Mouse (Mus musculus): ENCODE results near the gene Akap2. TPM values are rescaled to one million over a fixed set of nuclear protein-coding genes. Genes with fewer than 3 reads are reported as not detected.
"Not testable (repeated sequence)": the region's sequence is repeated elsewhere in the genome, so short reads cannot be mapped to it uniquely, and the experiment has no call there.

Akap2 gene
- polyA plus RNA-seq, 1 experiment from 2014 or later: 24.6 TPM

- Histone ChIP-seq H3K27me3 (no peaks in the 10 kb centered on the region), H3K9me3 (replicated peaks) (no peaks in the 10 kb centered on the region), H3K36me3 (no peaks in the 10 kb centered on the region), H3K27ac (replicated peaks) (no peak overlapping the region), H3K4me1 (peaks cover 8% of the 10 kb centered on the region; the same call in 1 of the 2 replicates), H3K9ac (no peak overlapping the region), H3K4me2 (replicated peaks) (no peak overlapping the region), H3K4me3 (replicated peaks) (no peak overlapping the region)
- 95% methylated on average over 5 of the region's 5 CpGs for WGBS
- no peak for ATAC-seq (ENCODE audit: insufficient number of reproducible peaks, low FRiP score, low TSS enrichment, low read depth)
Observed at GRCm38 (mm10) chr4:57879137-57879536, 161.7 kb downstream of the Akap2 start.

DNA sequence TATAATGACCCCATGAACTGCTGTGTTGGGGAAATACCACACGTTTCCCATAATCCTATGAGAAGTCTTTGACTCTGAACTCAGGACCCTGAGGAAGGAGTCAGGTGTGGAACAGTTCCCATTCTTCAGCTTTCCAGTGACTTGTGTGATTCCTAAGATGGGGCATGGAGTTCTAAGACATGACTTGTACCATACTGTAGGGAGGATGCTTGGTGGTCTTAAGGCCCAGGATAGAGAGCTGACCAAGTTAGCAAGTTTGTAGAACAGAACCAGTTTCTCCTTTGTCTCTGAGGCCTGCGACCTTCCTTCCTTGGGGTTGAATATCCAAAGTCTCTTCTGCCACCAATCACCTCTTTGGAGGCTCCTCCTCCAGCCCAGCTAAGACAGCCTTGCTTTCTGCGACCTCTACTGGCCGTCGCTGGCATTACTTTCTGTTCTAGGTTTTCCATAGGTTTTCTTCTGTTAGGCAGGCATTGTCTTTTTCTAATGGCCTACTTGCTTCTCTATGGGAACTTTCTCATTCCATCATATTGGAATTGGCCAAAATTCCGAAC, 162.4 kb downstream of the Akap2 start:
- Histone ChIP-seq H3K9me3 (replicated peaks) (no peaks in the 10 kb centered on the region), H3K27ac (replicated peaks) (no peak overlapping the region), H3K9ac (no peak overlapping the region), H3K27me3 (no peaks in the 10 kb centered on the region), H3K4me2 (replicated peaks) (no peak overlapping the region), H3K36me3 (no peaks in the 10 kb centered on the region), H3K4me1 (peaks cover 12% of the 10 kb centered on the region; the same call in 1 of the 2 replicates), H3K4me3 (replicated peaks) (no peak overlapping the region)
- ATAC-seq (ENCODE audit: insufficient number of reproducible peaks, low FRiP score, low TSS enrichment, low read depth): no peak
- WGBS: 12% methylated on average over 6 of the region's 6 CpGs

DNA sequence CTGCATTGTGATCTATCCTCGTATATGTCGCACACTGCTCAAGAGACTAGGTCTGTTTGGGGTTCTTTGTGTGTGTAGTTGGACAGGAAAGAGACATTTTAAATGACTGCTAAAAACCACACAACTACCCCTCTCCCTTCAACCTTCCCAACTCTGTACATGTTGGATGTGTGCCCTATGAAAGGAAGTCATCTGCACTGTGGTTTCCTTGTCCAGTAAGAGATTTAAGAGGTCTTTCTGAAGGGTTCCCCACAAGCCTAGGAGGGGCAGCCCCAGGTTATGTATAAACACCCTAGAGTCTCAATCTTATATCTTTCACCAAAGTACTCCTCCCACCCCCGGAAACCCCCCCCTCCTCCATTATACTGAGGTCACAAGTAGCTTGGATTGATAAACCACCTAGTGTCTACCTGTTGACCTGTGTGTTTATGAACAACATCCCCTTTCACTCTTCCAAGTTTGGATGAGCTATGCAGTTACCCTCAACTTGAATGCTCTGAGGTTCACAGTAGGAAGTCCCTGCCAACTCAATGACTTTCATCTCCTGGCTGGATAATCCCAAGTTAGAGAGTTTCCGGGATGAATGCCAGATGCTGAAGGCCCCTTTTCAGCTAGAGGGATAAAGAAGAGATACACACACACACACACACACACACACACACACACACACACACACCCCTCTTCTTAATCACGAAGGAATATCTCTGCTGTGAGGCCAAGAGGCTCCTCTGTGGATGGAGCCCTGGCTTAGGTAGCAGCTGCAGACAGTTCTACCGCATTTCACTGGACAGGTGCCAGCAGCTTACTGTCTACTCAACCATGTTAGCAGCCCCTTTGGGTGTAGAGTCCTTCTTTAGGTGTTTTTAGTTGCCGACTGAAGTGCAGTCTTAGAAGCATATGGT, 166.3 kb downstream of the Akap2 start:
- H3K9me3 ChIP-seq (replicated peaks): no peaks in the 10 kb centered on the region
- WGBS: 56% methylated on average over 7 of the region's 7 CpGs

GRCm38 (mm10) chr4:57884511-57884910, 167.1 kb downstream of the Akap2 start:
- Histone ChIP-seq H3K4me3 (replicated peaks) (no peak overlapping the region), H3K4me1 (peaks cover 19% of the 10 kb centered on the region), H3K9me3 (replicated peaks) (no peaks in the 10 kb centered on the region), H3K36me3 (no peaks in the 10 kb centered on the region), H3K27me3 (no peaks in the 10 kb centered on the region), H3K27ac (replicated peaks) (no peak overlapping the region), H3K4me2 (replicated peaks) (no peak overlapping the region), H3K9ac (no peak overlapping the region)
- WGBS: 85% methylated on average over 3 of the region's 3 CpGs
- no peak for ATAC-seq (ENCODE audit: insufficient number of reproducible peaks, low FRiP score, low TSS enrichment, low read depth)

More for the DNA sequence above, 166.3 kb downstream of the Akap2 start:
- Histone ChIP-seq H3K27ac (replicated peaks) (peak overlapping the region; percentile 28; the same call in 1 of the 2 replicates), H3K36me3 (no peaks in the 10 kb centered on the region), H3K4me3 (replicated peaks) (no peak overlapping the region), H3K4me1 (peaks cover 19% of the 10 kb centered on the region), H3K4me2 (replicated peaks) (no peak overlapping the region), H3K9ac (no peak overlapping the region), H3K27me3 (no peaks in the 10 kb centered on the region)
- ATAC-seq (ENCODE audit: insufficient number of reproducible peaks, low FRiP score, low TSS enrichment, low read depth): 0 out of 2 replicates have a peak, but pooled peaks have one; percentile 34

DNA sequence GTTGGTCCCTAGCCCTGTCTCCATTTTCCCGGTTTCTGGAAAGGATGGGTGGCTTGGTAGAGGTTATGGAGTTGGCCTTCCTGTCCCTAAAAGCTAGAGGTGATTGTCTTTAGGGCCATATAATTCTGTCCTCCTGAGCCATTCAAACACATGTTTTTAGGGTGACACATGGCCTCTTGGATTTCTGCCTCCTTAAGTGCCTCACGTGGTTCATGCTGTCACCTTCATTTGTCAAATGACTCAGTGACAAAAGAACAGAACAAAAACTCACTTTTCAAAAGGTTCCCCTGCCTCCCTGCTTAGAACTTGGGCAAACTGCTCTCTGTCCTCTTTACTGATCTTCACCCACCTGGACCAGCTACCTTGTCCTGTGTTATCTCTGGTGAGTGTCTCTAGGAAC, 167.7 kb downstream of the Akap2 start:
- no peak overlapping the region for H3K27ac ChIP-seq (replicated peaks)
- no peaks in the 10 kb centered on the region for H3K36me3 ChIP-seq
- H3K4me3 ChIP-seq (replicated peaks): no peak overlapping the region
- no peak overlapping the region for H3K9ac ChIP-seq
- 75% methylated on average over 2 of the region's 2 CpGs for WGBS
- H3K4me1 ChIP-seq: peaks cover 19% of the 10 kb centered on the region
- ATAC-seq (ENCODE audit: insufficient number of reproducible peaks, low FRiP score, low TSS enrichment, low read depth): no peak
- no peaks in the 10 kb centered on the region for H3K9me3 ChIP-seq (replicated peaks)
- no peak overlapping the region for H3K4me2 ChIP-seq (replicated peaks)
- H3K27me3 ChIP-seq: no peaks in the 10 kb centered on the region

- no peaks in the 10 kb centered on the region for H3K27me3 ChIP-seq
- H3K36me3 ChIP-seq: no peaks in the 10 kb centered on the region
- ATAC-seq (ENCODE audit: insufficient number of reproducible peaks, low FRiP score, low TSS enrichment, low read depth): no peak
- H3K27ac ChIP-seq (replicated peaks): no peak overlapping the region
- no peaks in the 10 kb centered on the region for H3K9me3 ChIP-seq (replicated peaks)
- peaks cover 19% of the 10 kb centered on the region for H3K4me1 ChIP-seq
- no peak overlapping the region for H3K9ac ChIP-seq
- no peak overlapping the region for H3K4me3 ChIP-seq (replicated peaks)
- no peak overlapping the region for H3K4me2 ChIP-seq (replicated peaks)
- WGBS: 54% methylated on average over 11 of the region's 11 CpGs
Observed at GRCm38 (mm10) chr4:57886066-57886887, 168.8 kb downstream of the Akap2 start.

- ATAC-seq (ENCODE audit: insufficient number of reproducible peaks, low FRiP score, low TSS enrichment, low read depth): no peak
- Histone ChIP-seq H3K9me3 (replicated peaks) (no peaks in the 10 kb centered on the region), H3K4me1 (peaks cover 23% of the 10 kb centered on the region), H3K27me3 (no peaks in the 10 kb centered on the region), H3K4me3 (replicated peaks) (no peak overlapping the region), H3K4me2 (replicated peaks) (no peak overlapping the region), H3K36me3 (no peaks in the 10 kb centered on the region), H3K9ac (no peak overlapping the region), H3K27ac (replicated peaks) (no peak overlapping the region)
- WGBS: 85% methylated on average over 3 of the region's 3 CpGs
Observed at GRCm38 (mm10) chr4:57886888-57887230, 169.4 kb downstream of the Akap2 start.

DNA sequence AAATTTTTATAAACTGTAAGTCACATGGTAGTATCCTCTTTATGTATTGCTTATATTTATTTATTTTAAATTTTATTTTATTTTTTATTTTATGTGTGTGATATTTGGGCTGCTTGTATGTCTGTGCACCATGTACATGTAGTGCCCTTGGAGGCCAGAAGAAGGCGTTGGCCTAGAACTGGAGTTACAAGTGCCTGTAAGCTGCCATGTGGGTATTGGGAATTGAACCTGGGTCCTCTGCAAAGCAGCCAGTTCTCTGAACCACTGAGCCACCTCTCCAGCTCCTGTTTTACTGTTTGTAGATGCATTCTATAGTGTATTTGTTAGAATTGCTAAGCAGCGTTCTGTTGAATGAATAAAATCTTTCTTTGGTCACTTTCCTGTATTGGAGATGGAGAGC, 170.8 kb downstream of the Akap2 start:
- no peaks in the 10 kb centered on the region for H3K27me3 ChIP-seq
- H3K27ac ChIP-seq (replicated peaks): no peak overlapping the region
- no peaks in the 10 kb centered on the region for H3K9me3 ChIP-seq (replicated peaks)
- 91% methylated on average over 2 of the region's 2 CpGs for WGBS
- no peaks in the 10 kb centered on the region for H3K36me3 ChIP-seq
- H3K4me3 ChIP-seq (replicated peaks): no peak overlapping the region
- no peak overlapping the region for H3K9ac ChIP-seq
- no peak overlapping the region for H3K4me2 ChIP-seq (replicated peaks)
- H3K4me1 ChIP-seq: peaks cover 28% of the 10 kb centered on the region
- no peak for ATAC-seq (ENCODE audit: insufficient number of reproducible peaks, low FRiP score, low TSS enrichment, low read depth)

- 94% methylated on average over 1 of the region's 1 CpGs for WGBS
- peaks cover 22% of the 10 kb centered on the region for H3K4me1 ChIP-seq
- H3K27me3 ChIP-seq; H3K9ac ChIP-seq; H3K36me3 ChIP-seq; H3K4me2 ChIP-seq (replicated peaks); ATAC-seq (ENCODE audit: insufficient number of reproducible peaks, low FRiP score, low TSS enrichment, low read depth); H3K4me3 ChIP-seq (replicated peaks); H3K27ac ChIP-seq (replicated peaks); H3K9me3 ChIP-seq (replicated peaks): not testable (repeated sequence)
Observed at GRCm38 (mm10) chr4:57888978-57889377, 171.5 kb downstream of the Akap2 start.

GRCm38 (mm10) chr4:57889773-57890172, 172.3 kb downstream of the Akap2 start:
- Histone ChIP-seq H3K9ac (no peak overlapping the region), H3K4me2 (replicated peaks) (no peak overlapping the region), H3K27me3 (no peaks in the 10 kb centered on the region), H3K4me1 (peaks cover 17% of the 10 kb centered on the region), H3K27ac (replicated peaks) (no peak overlapping the region), H3K36me3 (no peaks in the 10 kb centered on the region), H3K9me3 (replicated peaks) (no peaks in the 10 kb centered on the region), H3K4me3 (replicated peaks) (no peak overlapping the region)
- 83% methylated on average over 8 of the region's 8 CpGs for WGBS
- no peak for ATAC-seq (ENCODE audit: insufficient number of reproducible peaks, low FRiP score, low TSS enrichment, low read depth)

DNA sequence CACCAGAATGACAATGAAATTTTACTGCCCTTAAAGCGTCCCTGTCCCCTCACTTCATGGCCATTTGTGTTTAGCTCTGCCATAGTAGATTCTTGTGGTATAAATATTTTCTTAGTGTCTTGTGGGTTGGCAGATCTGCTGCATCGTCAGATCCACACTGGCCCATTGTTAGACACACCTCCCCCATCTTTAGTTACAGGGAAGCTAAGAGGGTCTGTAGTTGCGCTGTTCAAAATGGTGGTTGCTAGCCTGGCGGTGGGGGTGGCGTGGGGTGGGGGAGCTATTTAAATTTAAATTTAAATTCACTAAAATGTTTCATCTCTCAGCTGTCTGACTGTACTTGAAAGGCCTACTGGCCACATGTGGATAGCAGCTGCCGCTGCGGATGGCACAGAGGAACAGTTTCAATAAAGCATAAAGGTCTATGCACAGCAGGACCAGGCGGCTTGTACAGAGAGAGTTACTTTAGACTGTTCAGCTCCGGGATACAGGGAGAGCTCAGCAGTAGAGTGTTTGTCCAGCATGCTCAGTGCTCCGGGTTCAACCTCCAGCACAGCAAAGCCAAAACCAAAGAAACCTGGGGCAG, 174.6 kb downstream of the Akap2 start:
- ATAC-seq (ENCODE audit: insufficient number of reproducible peaks, low FRiP score, low TSS enrichment, low read depth): no peak
- Histone ChIP-seq H3K36me3 (no peaks in the 10 kb centered on the region), H3K27ac (replicated peaks) (0 out of 2 replicates have a peak overlapping the region, but pooled peaks have one; percentile 29), H3K4me1 (0 out of 2 replicates have a peak, but pooled peaks cover 22% of the 10 kb centered on the region), H3K9ac (no peak overlapping the region), H3K9me3 (replicated peaks) (no peaks in the 10 kb centered on the region), H3K27me3 (no peaks in the 10 kb centered on the region), H3K4me3 (replicated peaks) (no peak overlapping the region), H3K4me2 (replicated peaks) (no peak overlapping the region)
- WGBS: 52% methylated on average over 10 of the region's 10 CpGs

All from embryonic facial prominence, embryonic 15.5 days (tissue).